Mouse (Mus musculus): ENCODE data around the gene Hoxa6.

Gene Hoxa6

DNA sequence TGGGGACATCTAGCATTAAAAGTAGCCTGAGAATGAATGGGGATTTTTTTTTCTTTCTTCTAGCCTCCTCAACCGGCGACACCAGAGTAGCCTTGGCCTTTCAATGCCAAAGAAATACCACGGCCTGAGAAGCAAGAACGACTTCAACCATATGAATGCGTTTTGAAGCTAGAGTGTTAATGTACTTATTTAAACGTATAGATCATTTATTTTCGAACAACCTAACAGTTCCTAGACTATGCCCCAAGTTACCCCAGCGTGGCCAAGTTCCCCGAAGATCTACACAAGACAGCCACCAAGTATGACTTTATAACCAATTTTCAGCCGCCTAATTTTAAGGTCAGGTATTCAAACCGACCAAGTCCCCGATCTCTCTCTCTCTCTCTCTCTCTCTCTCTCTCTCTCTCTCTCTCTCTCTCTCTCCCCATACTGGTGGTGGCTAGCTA, 12.4 kb upstream of the Hoxa6 start:
- Histone ChIP-seq H3K4me1 (replicated peaks; ENCODE audit: low read depth, low read length) (peaks cover 52% of the 10 kb centered on the region), H3K9me3 (ENCODE audit: low read length) (no peaks in the 10 kb centered on the region), H3K4me3 (replicated peaks; ENCODE audit: low read length) (peak overlapping the region; percentile 79), H3K27me3 (ENCODE audit: insufficient read depth, low read length) (peaks cover 100% of the 10 kb centered on the region), H3K36me3 (ENCODE audit: insufficient read depth, low read length) (no peaks in the 10 kb centered on the region)
- no peak for TF ChIP-seq CTCF (conservative IDR thresholded peaks at IDR 0.05; ENCODE audit: low read length)
- no peak for TF ChIP-seq POU5F1 (IDR thresholded peaks at IDR 0.05; ENCODE audit: borderline replicate concordance, low read length)
- TF ChIP-seq NANOG (IDR thresholded peaks at IDR 0.05; ENCODE audit: borderline replicate concordance, low read length), result no peak

DNA sequence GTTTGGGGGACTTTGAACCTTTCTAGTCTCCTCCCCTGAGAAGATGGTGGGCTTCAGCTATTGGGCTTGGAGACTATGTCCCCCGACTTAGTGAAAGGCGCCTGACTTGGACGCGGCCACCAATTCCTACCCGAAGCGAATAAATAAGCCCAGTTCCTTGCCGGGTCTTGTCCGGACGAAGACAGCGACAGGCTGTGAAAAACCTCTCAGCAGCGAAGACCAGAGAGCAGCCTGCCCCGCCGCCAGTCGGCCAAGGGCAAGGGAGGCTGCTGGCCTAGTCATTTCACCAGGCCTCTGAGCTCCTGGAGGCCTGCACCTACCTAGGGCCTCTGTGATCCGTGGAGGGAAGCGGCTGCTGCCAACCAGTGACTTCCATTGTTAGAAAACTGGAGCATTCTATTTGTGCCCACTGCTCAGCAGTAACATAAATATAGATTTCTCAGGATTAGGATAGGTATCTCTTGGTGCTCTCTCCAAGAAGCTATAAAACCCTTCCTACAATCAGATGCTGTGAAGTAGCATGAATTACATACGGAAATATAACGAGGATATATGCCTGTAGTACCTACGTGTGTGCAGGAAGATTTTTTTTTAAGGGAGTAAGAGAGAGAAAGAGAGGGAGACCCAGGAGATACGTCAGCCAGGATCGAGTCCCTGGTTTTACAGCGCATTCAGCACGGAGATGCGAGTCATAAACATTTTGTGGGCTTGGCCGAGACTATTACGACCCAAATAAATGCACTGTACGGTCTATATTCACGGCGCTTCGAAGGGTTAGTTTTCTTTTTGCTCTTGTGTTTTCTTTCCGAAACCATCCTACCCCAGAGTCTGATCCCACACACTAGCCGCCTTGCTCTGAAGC, 11.7 kb upstream of the Hoxa6 start:
- no peak overlapping the region for H3K4me3 ChIP-seq (replicated peaks; ENCODE audit: low read length)
- H3K27me3 ChIP-seq (ENCODE audit: insufficient read depth, low read length), result peaks cover 100% of the 10 kb centered on the region
- H3K9me3 ChIP-seq (ENCODE audit: low read length), result no peaks in the 10 kb centered on the region
- peaks cover 50% of the 10 kb centered on the region for H3K4me1 ChIP-seq (replicated peaks; ENCODE audit: low read depth, low read length)
- no peaks in the 10 kb centered on the region for H3K36me3 ChIP-seq (ENCODE audit: insufficient read depth, low read length)
- TF ChIP-seq NANOG (IDR thresholded peaks at IDR 0.05; ENCODE audit: borderline replicate concordance, low read length) (no peak), CTCF (conservative IDR thresholded peaks at IDR 0.05; ENCODE audit: low read length) (no peak), POU5F1 (IDR thresholded peaks at IDR 0.05; ENCODE audit: borderline replicate concordance, low read length) (no peak)

DNA sequence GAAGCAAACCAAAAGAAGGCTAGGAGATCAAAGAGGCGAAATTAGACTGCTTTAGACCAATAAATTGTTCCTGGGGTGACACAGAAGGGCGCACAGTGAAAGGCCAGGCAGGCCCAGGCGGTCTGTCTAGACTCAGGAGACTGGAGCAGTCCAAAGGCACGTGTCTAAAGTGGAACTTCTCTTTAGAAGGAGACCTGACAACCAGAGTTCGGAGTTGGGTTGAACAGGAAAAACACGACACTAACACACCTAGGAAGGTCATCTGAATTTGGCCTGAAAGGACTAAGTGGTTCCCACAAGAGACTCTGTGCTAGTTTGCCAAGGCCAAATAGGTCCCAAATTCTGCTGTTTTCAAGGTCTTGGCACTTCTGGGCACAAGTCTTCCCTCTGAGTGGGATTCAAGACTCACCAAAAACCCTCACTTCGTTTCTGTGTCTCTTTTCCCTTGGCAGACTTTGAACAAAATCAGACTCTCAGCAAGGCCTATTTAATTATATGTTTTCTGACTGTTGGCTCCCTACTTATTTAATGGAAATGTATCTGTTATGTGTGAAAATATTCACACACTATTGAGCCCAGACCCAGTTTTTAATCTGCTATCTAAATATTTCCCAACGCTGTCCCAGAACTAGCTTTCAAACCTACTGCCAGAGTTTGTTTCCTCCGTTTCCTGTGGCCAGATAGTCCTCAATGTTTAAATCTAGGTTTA, 10.9 kb upstream of the Hoxa6 start:
- TF ChIP-seq CTCF (conservative IDR thresholded peaks at IDR 0.05; ENCODE audit: low read length), result no peak
- TF ChIP-seq POU5F1 (IDR thresholded peaks at IDR 0.05; ENCODE audit: borderline replicate concordance, low read length), result no peak
- TF ChIP-seq NANOG (IDR thresholded peaks at IDR 0.05; ENCODE audit: borderline replicate concordance, low read length), result no peak
- H3K4me3 ChIP-seq (replicated peaks; ENCODE audit: low read length), result no peak overlapping the region
- no peaks in the 10 kb centered on the region for H3K9me3 ChIP-seq (ENCODE audit: low read length)
- peaks cover 42% of the 10 kb centered on the region for H3K4me1 ChIP-seq (replicated peaks; ENCODE audit: low read depth, low read length)
- H3K36me3 ChIP-seq (ENCODE audit: insufficient read depth, low read length), result no peaks in the 10 kb centered on the region
- H3K27me3 ChIP-seq (ENCODE audit: insufficient read depth, low read length), result peaks cover 100% of the 10 kb centered on the region

DNA sequence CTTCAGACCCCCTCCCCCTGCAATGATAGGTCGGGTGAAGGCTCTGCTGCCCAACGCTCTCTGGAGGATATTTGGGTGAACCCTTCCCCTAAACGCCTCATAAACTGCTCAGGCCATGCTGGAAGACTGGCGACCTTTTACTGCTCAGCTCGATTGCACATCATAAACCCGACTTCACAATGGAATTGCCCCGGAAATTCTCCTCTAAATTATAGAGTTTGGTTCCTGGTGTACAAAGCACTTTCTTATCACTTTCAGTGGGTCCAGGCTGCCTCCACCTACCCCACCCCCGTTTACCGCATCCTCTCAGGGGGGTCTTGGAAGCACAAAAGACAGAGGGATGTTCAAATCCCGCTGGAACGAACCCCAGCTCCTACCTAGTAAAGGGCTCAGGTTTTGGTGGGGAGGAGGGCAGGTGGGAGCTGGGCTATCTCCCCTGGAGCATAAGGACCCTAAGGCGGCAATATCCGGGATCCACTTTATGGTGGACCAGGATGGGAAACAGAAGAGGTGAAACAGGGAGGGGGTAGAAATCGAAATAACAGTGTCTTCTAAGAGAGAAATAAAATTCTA, 10.2 kb upstream of the Hoxa6 start:
- H3K4me3 ChIP-seq (replicated peaks; ENCODE audit: low read length), result no peak overlapping the region
- peaks cover 100% of the 10 kb centered on the region for H3K27me3 ChIP-seq (ENCODE audit: insufficient read depth, low read length)
- TF ChIP-seq CTCF (conservative IDR thresholded peaks at IDR 0.05; ENCODE audit: low read length) (no peak), POU5F1 (IDR thresholded peaks at IDR 0.05; ENCODE audit: borderline replicate concordance, low read length) (no peak), NANOG (IDR thresholded peaks at IDR 0.05; ENCODE audit: borderline replicate concordance, low read length) (no peak)
- H3K9me3 ChIP-seq (ENCODE audit: low read length), result no peaks in the 10 kb centered on the region
- H3K4me1 ChIP-seq (replicated peaks; ENCODE audit: low read depth, low read length), result peaks cover 37% of the 10 kb centered on the region
- no peaks in the 10 kb centered on the region for H3K36me3 ChIP-seq (ENCODE audit: insufficient read depth, low read length)

DNA sequence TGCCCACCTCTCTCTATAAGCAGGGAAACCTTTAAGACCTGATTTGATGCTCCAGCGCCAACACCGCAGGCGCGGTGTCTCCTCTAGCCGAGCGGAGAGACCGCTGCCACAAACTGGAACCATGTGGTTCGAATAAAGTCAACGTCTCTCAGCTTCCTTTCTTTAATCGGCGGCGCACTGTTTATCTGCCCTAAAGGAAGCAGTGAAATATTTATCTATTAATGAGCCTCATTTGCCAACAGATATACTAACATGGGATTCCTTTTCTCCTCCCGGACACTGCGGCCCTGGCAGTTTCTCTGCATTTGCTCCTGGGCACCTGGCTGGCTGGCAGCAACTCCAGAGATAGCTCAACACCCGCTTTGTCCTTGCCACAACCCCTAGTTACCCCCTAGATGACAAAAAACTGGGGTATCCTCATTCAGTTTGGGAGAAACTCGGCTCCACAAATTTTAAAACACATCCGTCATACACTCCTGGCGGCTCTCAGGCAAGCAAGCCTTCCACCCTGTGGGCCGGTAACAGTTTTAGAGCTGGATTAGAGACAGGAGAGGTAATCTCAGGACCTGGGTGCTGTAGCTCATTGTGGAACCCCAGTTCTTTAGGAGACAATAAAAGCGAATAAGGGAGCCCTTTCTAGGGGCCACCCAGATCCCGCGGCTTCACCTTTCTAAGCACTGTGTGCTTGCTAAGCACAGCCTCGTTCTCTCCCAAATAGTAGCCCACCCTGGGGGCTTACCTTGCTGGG, 9.5 kb upstream of the Hoxa6 start:
- TF ChIP-seq POU5F1 (IDR thresholded peaks at IDR 0.05; ENCODE audit: borderline replicate concordance, low read length), result no peak
- no peak for TF ChIP-seq CTCF (conservative IDR thresholded peaks at IDR 0.05; ENCODE audit: low read length)
- TF ChIP-seq NANOG (IDR thresholded peaks at IDR 0.05; ENCODE audit: borderline replicate concordance, low read length), result no peak
- H3K36me3 ChIP-seq (ENCODE audit: insufficient read depth, low read length), result no peaks in the 10 kb centered on the region
- peaks cover 43% of the 10 kb centered on the region for H3K4me1 ChIP-seq (replicated peaks; ENCODE audit: low read depth, low read length)

DNA sequence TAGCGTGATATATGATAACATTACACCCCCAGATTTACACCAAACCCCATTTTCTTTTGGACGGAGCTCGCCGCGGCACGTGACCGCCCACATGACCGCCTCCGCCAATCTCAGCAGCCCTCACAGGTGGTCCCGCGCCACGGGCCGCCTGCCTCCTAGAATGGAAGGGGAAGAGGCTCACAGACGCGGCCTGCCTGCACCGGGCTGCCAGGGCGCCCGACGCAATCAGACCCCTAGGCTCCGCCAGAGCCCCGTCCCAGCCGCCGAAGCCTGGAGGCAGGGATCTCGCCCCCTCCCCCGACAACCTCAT, 8.9 kb upstream of the Hoxa6 start:
- Histone ChIP-seq H3K4me1 (replicated peaks; ENCODE audit: low read depth, low read length) (peaks cover 49% of the 10 kb centered on the region), H3K4me3 (replicated peaks; ENCODE audit: low read length) (peak overlapping the region; percentile 71), H3K27me3 (ENCODE audit: insufficient read depth, low read length) (peaks cover 100% of the 10 kb centered on the region)

More for the DNA sequence above, 9.5 kb upstream of the Hoxa6 start:
- peaks cover 100% of the 10 kb centered on the region for H3K27me3 ChIP-seq (ENCODE audit: insufficient read depth, low read length)
- H3K4me3 ChIP-seq (replicated peaks; ENCODE audit: low read length), result peak overlapping the region; percentile 71
- H3K9me3 ChIP-seq (ENCODE audit: low read length), result no peaks in the 10 kb centered on the region

DNA sequence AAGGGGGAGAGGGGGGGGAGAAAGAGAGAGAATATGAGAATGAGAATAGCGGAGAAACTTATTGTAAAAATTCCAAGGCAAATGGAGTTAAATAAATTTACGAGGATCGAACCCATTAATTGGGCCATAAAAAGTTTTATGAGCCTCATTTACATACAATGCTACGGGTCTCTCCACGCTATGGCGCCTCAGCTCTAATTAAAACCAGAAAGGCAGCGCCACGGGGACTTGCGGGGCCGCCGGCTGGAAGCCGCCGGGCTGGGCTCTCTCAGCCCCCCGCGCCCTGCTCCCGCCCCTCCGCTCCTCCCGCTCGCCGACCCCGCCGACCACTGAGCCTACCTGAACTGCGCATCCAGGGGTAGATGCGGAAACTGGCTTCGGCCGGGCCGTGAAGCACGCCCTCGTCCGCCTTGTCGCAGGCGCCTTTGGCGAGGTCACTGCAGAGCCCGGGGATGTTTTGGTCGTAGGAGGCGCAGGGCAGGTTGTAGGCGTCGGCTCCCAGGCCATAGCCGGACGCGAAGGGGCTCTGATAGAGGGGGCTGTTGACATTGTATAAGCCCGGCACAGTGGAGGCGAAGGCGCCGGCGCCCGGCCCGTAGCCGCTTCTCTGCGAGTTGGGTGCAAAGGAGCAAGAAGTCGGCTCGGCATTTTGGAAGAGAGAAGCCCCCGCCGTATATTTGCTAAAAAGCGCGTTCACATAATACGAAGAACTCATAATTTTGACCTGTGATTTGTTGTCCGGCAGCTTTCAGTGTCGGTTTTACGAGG, 8.4 kb upstream of the Hoxa6 start:
- Histone ChIP-seq H3K9me3 (ENCODE audit: low read length) (no peaks in the 10 kb centered on the region), H3K36me3 (ENCODE audit: insufficient read depth, low read length) (no peaks in the 10 kb centered on the region), H3K4me1 (replicated peaks; ENCODE audit: low read depth, low read length) (peaks cover 49% of the 10 kb centered on the region), H3K4me3 (replicated peaks; ENCODE audit: low read length) (peak overlapping the region; percentile 71), H3K27me3 (ENCODE audit: insufficient read depth, low read length) (peaks cover 100% of the 10 kb centered on the region)
- no peak for TF ChIP-seq NANOG (IDR thresholded peaks at IDR 0.05; ENCODE audit: borderline replicate concordance, low read length)

More for the DNA sequence above, 8.9 kb upstream of the Hoxa6 start:
- H3K9me3 ChIP-seq (ENCODE audit: low read length), result no peaks in the 10 kb centered on the region
- no peaks in the 10 kb centered on the region for H3K36me3 ChIP-seq (ENCODE audit: insufficient read depth, low read length)
- TF ChIP-seq CTCF (conservative IDR thresholded peaks at IDR 0.05; ENCODE audit: low read length) (no peak), POU5F1 (IDR thresholded peaks at IDR 0.05; ENCODE audit: borderline replicate concordance, low read length) (no peak), NANOG (IDR thresholded peaks at IDR 0.05; ENCODE audit: borderline replicate concordance, low read length) (no peak)
